In genomic region chr6:112609027-112609426, GRCm38 (mm10) we compare ENCODE assay signal across 23 mouse cellular contexts.
DNase-seq lines count a peak whose midpoint lies in the region; ATAC-seq and TF ChIP-seq lines count a peak whose summit lies in the region.
"Had no signal": no experiment of that assay in that cellular context is flagged by ENCODE, and none has a peak within 500 bp of the region (broad histone marks: within the 10 kb centered on the region; RNA-seq: fewer than 3 reads in every experiment).

No protein-coding gene starts in this region.

- no peak overlapping the region for H3K27ac ChIP-seq in hindbrain, embryonic 14.5 days
- no peak overlapping the region for H3K27ac ChIP-seq in hindbrain, embryonic 12.5 days
- H3K27ac ChIP-seq in kidney, embryonic 15.5 days, result 0 out of 2 replicates have a peak overlapping the region, but pooled peaks have one; percentile 32
- H3K27ac ChIP-seq in midbrain, postnatal 0 days (ENCODE audit: low read depth, low read length), result no peak overlapping the region
- H3K27ac ChIP-seq in midbrain, embryonic 10.5 days (replicated peaks), result no peak overlapping the region
- no peak overlapping the region for H3K27ac ChIP-seq in neural tube, embryonic 14.5 days (ENCODE audit: low read depth, low read length)
- no peak overlapping the region for H3K27ac ChIP-seq in forebrain, embryonic 12.5 days
- H3K27ac ChIP-seq: embryonic facial prominence, embryonic 15.5 days; forebrain, embryonic 10.5 days; forebrain, embryonic 15.5 days; heart, adult 2 months; heart, embryonic 15.5 days had no signal

- 69% methylated on average over 4 of the region's 4 CpGs for WGBS in hindbrain, embryonic 14.5 days
- 84% methylated on average over 4 of the region's 4 CpGs for WGBS in hindbrain, embryonic 12.5 days
- WGBS in kidney, embryonic 15.5 days, result 34% methylated on average over 4 of the region's 4 CpGs
- 65% methylated on average over 4 of the region's 4 CpGs for WGBS in midbrain, postnatal 0 days
- 88% methylated on average over 4 of the region's 4 CpGs for WGBS in midbrain, embryonic 10.5 days
- WGBS in neural tube, embryonic 14.5 days, result 25% methylated on average over 4 of the region's 4 CpGs
- 76% methylated on average over 4 of the region's 4 CpGs for WGBS in forebrain, embryonic 12.5 days

- H3K4me2 ChIP-seq in hindbrain, embryonic 14.5 days (replicated peaks), result no peak overlapping the region
- H3K4me2 ChIP-seq in hindbrain, embryonic 12.5 days (replicated peaks), result no peak overlapping the region
- H3K4me2 ChIP-seq in kidney, embryonic 15.5 days, result no peak overlapping the region
- no peak overlapping the region for H3K4me2 ChIP-seq in midbrain, postnatal 0 days (ENCODE audit: low read depth, low read length, poor library complexity, severe bottlenecking)
- H3K4me2 ChIP-seq in neural tube, embryonic 14.5 days (ENCODE audit: low read depth, low read length), result peak overlapping the region; percentile 32
- no peak overlapping the region for H3K4me2 ChIP-seq in forebrain, embryonic 12.5 days
- H3K4me2 ChIP-seq: embryonic facial prominence, embryonic 15.5 days; forebrain, embryonic 15.5 days; heart, embryonic 11.5 days; heart, embryonic 15.5 days had no signal

- DNase-seq in hindbrain, embryonic 14.5 days (ENCODE audit: low spot score), result peak; percentile 53
- no peak for DNase-seq in kidney, adult 11 months
- peak; percentile 28 for DNase-seq in midbrain, postnatal 0 days (ENCODE audit: low spot score)
- DNase-seq in midbrain, embryonic 10.5 days (ENCODE audit: low spot score), result no peak
- DNase-seq: adrenal gland, adult 2 months; adrenal gland, postnatal 36 days; cerebellum, adult 11 months; cerebellum, adult 8-10 months; cerebellum, postnatal 14 days; embryo, embryonic 11 days; gastrocnemius, postnatal 14 days; heart, adult 2 months; heart, postnatal 14 days had no signal

- no peak overlapping the region for H3K4me3 ChIP-seq in hindbrain, embryonic 14.5 days (replicated peaks; ENCODE audit: low read length)
- H3K4me3 ChIP-seq in hindbrain, embryonic 12.5 days, result no peak overlapping the region
- H3K4me3 ChIP-seq in kidney, embryonic 15.5 days (replicated peaks), result no peak overlapping the region
- H3K4me3 ChIP-seq in midbrain, postnatal 0 days (ENCODE audit: low read depth, low read length), result no peak overlapping the region; the same call in 1 of the 2 replicates
- no peak overlapping the region for H3K4me3 ChIP-seq in midbrain, embryonic 10.5 days
- no peak overlapping the region for H3K4me3 ChIP-seq in neural tube, embryonic 14.5 days (ENCODE audit: low read depth, low read length)
- no peak overlapping the region for H3K4me3 ChIP-seq in forebrain, embryonic 12.5 days (replicated peaks)
- H3K4me3 ChIP-seq: embryonic facial prominence, embryonic 15.5 days; erythroblast, embryonic 14.5 days; forebrain, embryonic 10.5 days; forebrain, embryonic 15.5 days; heart, adult 2 months; heart, embryonic 15.5 days had no signal

- no peaks in the 10 kb centered on the region for H3K9me3 ChIP-seq in hindbrain, embryonic 14.5 days (ENCODE audit: control insufficient read depth, low read length)
- no peaks in the 10 kb centered on the region for H3K9me3 ChIP-seq in hindbrain, embryonic 12.5 days (replicated peaks)
- H3K9me3 ChIP-seq in kidney, embryonic 15.5 days (replicated peaks), result no peaks in the 10 kb centered on the region
- no peaks in the 10 kb centered on the region for H3K9me3 ChIP-seq in midbrain, postnatal 0 days (ENCODE audit: low read length)
- H3K9me3 ChIP-seq in midbrain, embryonic 10.5 days (replicated peaks), result no peaks in the 10 kb centered on the region
- H3K9me3 ChIP-seq in neural tube, embryonic 14.5 days (ENCODE audit: control insufficient read depth, low read length), result no peaks in the 10 kb centered on the region
- H3K9me3 ChIP-seq in forebrain, embryonic 12.5 days, result no peaks in the 10 kb centered on the region
- H3K9me3 ChIP-seq: embryonic facial prominence, embryonic 15.5 days; forebrain, embryonic 10.5 days; forebrain, embryonic 15.5 days; heart, embryonic 15.5 days had no signal

- no peak for ATAC-seq in hindbrain, embryonic 14.5 days (ENCODE audit: low FRiP score)
- no peak for ATAC-seq in hindbrain, embryonic 12.5 days (ENCODE audit: low FRiP score)
- 0 out of 2 replicates have a peak, but pooled peaks have one; percentile 29 for ATAC-seq in kidney, embryonic 15.5 days (replicated peaks; ENCODE audit: low FRiP score)
- ATAC-seq in midbrain, postnatal 0 days (ENCODE audit: low FRiP score), result no peak
- peak; percentile 75 for ATAC-seq in neural tube, embryonic 14.5 days (ENCODE audit: low read depth)
- no peak for ATAC-seq in forebrain, embryonic 12.5 days (ENCODE audit: low FRiP score)
- ATAC-seq: forebrain, embryonic 15.5 days had no signal

- no peaks in the 10 kb centered on the region for H3K4me1 ChIP-seq in hindbrain, embryonic 14.5 days (replicated peaks; ENCODE audit: control insufficient read depth, insufficient read depth, low read length)
- H3K4me1 ChIP-seq in hindbrain, embryonic 12.5 days, result no peaks in the 10 kb centered on the region
- peaks cover 5% of the 10 kb centered on the region; the same call in 1 of the 2 replicates for H3K4me1 ChIP-seq in kidney, embryonic 15.5 days
- no peaks in the 10 kb centered on the region for H3K4me1 ChIP-seq in midbrain, postnatal 0 days (ENCODE audit: insufficient read depth, low read length)
- H3K4me1 ChIP-seq in midbrain, embryonic 10.5 days, result peaks cover 4% of the 10 kb centered on the region
- H3K4me1 ChIP-seq in neural tube, embryonic 14.5 days (ENCODE audit: control insufficient read depth, insufficient read depth, low read length), result no peaks in the 10 kb centered on the region
- no peaks in the 10 kb centered on the region for H3K4me1 ChIP-seq in forebrain, embryonic 12.5 days
- H3K4me1 ChIP-seq: embryonic facial prominence, embryonic 15.5 days; forebrain, embryonic 10.5 days; forebrain, embryonic 15.5 days; heart, embryonic 15.5 days had no signal

- no peak overlapping the region for H3K9ac ChIP-seq in hindbrain, embryonic 14.5 days
- H3K9ac ChIP-seq in hindbrain, embryonic 12.5 days, result no peak overlapping the region
- no peak overlapping the region for H3K9ac ChIP-seq in kidney, embryonic 15.5 days
- H3K9ac ChIP-seq in midbrain, postnatal 0 days (replicated peaks; ENCODE audit: low read length, poor library complexity, severe bottlenecking), result no peak overlapping the region
- no peak overlapping the region for H3K9ac ChIP-seq in neural tube, embryonic 14.5 days (replicated peaks; ENCODE audit: low read depth, low read length)
- no peak overlapping the region for H3K9ac ChIP-seq in forebrain, embryonic 12.5 days
- H3K9ac ChIP-seq: embryonic facial prominence, embryonic 15.5 days; forebrain, embryonic 15.5 days; heart, embryonic 15.5 days had no signal

- no peak for TF ChIP-seq CTCF in midbrain, postnatal 0 days (IDR thresholded peaks at IDR 0.05)

- H3K27me3 ChIP-seq in hindbrain, embryonic 14.5 days (ENCODE audit: control insufficient read depth, insufficient read depth, low read length), result no peaks in the 10 kb centered on the region
- H3K27me3 ChIP-seq in hindbrain, embryonic 12.5 days, result no peaks in the 10 kb centered on the region
- H3K27me3 ChIP-seq in kidney, embryonic 15.5 days, result no peaks in the 10 kb centered on the region
- no peaks in the 10 kb centered on the region for H3K27me3 ChIP-seq in midbrain, postnatal 0 days (ENCODE audit: insufficient read depth, low read length)
- H3K27me3 ChIP-seq in midbrain, embryonic 10.5 days (ENCODE audit: low read depth, poor library complexity, severe bottlenecking), result no peaks in the 10 kb centered on the region
- H3K27me3 ChIP-seq in neural tube, embryonic 14.5 days (ENCODE audit: control insufficient read depth, insufficient read depth, low read length), result no peaks in the 10 kb centered on the region
- no peaks in the 10 kb centered on the region for H3K27me3 ChIP-seq in forebrain, embryonic 12.5 days
- H3K27me3 ChIP-seq: embryonic facial prominence, embryonic 15.5 days; forebrain, embryonic 15.5 days; heart, embryonic 15.5 days had no signal

- H3K36me3 ChIP-seq in hindbrain, embryonic 14.5 days (replicated peaks; ENCODE audit: control insufficient read depth, insufficient read depth), result no peaks in the 10 kb centered on the region
- no peaks in the 10 kb centered on the region for H3K36me3 ChIP-seq in hindbrain, embryonic 12.5 days
- no peaks in the 10 kb centered on the region for H3K36me3 ChIP-seq in kidney, embryonic 15.5 days
- no peaks in the 10 kb centered on the region for H3K36me3 ChIP-seq in midbrain, postnatal 0 days (ENCODE audit: insufficient read depth, low read length)
- no peaks in the 10 kb centered on the region for H3K36me3 ChIP-seq in midbrain, embryonic 10.5 days
- no peaks in the 10 kb centered on the region for H3K36me3 ChIP-seq in neural tube, embryonic 14.5 days (ENCODE audit: control insufficient read depth, insufficient read depth, low read length)
- H3K36me3 ChIP-seq in forebrain, embryonic 12.5 days (replicated peaks), result no peaks in the 10 kb centered on the region
- H3K36me3 ChIP-seq: embryonic facial prominence, embryonic 15.5 days; forebrain, embryonic 10.5 days; forebrain, embryonic 15.5 days; heart, embryonic 15.5 days had no signal

Comparison
In these comparisons a context has a peak if more than half of its experiments do, and no peak if none do; other contexts are left out.
1. DNase-seq: peak in hindbrain, embryonic 14.5 days (single experiment) and midbrain, postnatal 0 days (single experiment); none in kidney, adult 11 months (single experiment) and midbrain, embryonic 10.5 days (single experiment).
2. ATAC-seq: peak in kidney, embryonic 15.5 days (single experiment) and neural tube, embryonic 14.5 days (single experiment); none in hindbrain, embryonic 14.5 days (single experiment), hindbrain, embryonic 12.5 days (single experiment), midbrain, postnatal 0 days (single experiment) and forebrain, embryonic 12.5 days (single experiment).